Mouse (Mus musculus) right cerebral cortex, postnatal 14 days (tissue): Measurements from ENCODE around the gene Leng8.

ENCODE experiments used
- DNase-seq: peaks from one replicate; pipeline ENCODE4 v3.0.0; 2022

Gene Leng8

GRCm38 (mm10) chr7:4136771-4137531 lies at the start of gene Leng8:
Leng8 (plus strand) TSS chr7:4137039.
- peak; percentile 99 for DNase-seq

DNA sequence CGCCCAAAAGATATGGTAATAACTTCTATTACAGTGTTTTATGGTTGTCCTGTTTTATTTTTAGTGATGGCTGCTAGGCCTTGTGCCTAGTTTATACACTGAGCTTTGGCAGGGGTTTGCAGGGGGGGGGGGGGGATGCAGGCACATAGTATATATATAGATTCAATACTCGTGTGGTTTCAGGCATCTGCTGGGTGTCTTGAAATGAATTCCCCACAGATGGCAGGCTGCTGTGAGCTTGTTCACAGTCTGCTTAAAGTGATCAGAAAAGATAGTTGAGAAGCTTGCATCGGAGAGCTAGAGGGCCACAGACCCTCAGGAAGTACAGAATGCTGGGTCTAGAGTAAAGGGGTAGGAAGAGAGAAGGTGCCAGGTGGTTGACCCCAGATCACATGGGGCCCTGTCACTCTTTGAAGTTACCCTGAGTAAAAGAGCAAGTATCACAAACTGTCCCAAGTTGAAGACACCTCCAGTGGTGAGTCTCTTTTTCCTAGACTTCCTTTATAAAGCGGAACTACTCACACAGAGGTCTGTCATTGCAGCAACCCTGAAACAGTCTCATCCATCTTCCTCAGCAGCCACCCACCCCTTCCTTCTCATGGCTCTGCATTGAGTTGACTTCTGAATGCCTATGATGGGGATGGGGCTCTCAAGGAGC lies 49.5 kb upstream of the Leng8 start:
- peak; percentile 29 for DNase-seq

DNA sequence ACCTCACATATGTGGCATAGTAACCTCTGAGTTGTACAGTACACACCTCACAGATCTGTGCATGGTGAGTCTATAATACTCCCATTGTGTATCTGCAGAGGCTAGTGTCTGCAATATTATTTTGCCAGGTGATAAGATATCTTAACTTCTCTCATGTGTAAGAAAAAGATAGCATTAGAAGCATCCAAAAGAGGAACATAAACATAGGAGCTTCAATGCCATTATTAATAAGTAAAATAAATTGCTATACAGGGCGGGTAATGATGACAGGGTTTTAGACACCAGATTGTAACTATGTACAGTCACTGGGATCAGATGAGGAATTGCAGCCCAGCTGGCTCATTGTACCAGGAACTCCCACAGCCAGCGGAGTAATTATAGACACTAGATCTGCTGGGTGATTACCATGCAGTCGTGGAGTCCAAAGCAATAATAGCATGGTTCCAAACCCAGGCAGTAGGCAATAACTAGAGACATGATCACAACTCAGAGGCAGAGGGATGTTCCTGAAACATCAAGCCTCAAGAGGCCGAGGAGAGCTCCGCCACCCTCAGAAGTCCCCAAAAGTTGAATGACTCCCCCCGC lies 48.9 kb upstream of the Leng8 start:
- DNase-seq: no peak

DNA sequence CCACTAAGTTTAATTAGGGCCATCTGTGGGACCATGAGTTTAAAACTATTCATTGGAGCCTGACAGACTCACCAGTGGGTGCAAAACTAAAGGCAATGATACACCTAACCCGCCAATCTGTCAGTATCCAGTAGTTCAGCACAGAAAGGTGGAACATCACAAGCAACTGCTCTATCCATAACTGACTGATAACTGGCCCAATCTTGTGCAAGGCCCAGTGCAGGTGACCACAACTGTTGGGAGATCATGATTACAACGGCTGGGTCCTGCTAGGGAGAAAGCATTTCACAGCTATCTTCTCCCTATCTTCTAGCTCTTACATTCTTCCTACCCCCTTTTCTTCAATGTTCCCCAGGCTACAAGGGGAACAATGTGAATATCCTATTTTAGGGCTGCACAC lies 48.2 kb upstream of the Leng8 start:
- no peak for DNase-seq

- DNase-seq: no peak
Measured at GRCm38 (mm10) chr7:4091170-4091569, 45.7 kb upstream of the Leng8 start.

- DNase-seq: no peak
Measured at GRCm38 (mm10) chr7:4098301-4098700, 38.5 kb upstream of the Leng8 start.

- DNase-seq: no peak
Measured at GRCm38 (mm10) chr7:4098832-4099231, 38.0 kb upstream of the Leng8 start.

DNA sequence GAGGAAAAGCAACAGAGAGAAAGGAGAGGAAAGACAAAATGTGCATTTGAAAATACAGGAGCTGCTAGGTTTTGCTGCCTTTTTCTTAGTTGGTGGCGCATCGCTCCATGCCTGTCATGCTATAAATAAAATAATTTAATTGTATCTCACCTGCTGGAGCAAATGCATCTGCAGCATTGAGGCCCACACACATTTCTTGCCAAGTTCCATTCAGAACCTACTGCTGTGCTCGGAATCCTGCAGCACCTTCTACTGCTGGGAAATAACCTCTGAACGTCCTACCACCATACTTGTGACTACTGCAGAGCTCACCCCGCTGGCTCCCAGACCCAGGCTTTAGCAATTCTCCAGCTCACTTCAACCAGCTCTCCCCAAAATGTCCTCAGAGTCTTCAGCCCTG lies 35.7 kb upstream of the Leng8 start:
- DNase-seq: no peak

DNA sequence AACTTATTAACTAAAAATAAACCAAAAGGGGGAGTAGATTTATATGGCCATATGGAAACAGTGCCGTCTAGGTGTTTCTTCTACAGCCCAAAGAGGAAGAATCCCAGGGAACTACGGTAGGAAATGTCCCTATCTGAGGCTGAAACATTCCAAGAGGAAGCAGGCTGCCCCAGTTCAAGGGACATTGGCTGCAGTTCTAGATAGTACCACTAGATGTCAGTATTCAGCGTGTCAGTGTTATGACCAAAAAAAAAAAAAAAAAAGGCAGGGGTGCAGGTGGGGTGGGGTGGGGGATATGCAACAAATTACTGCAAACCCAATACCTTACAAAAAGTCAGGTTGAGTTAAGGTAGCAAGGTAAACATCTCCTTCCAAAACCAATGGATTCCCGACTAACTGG lies 33.4 kb upstream of the Leng8 start:
- DNase-seq: no peak

GRCm38 (mm10) chr7:4111766-4112165 lies 25.1 kb upstream of the Leng8 start:
- no peak for DNase-seq

GRCm38 (mm10) chr7:4117050-4117814 lies 19.6 kb upstream of the Leng8 start:
- no peak for DNase-seq

GRCm38 (mm10) chr7:4119344-4119902 lies 17.4 kb upstream of the Leng8 start, which contains the start of gene Ttyh1:
Ttyh1 (plus strand) TSS chr7:4119408.
- DNase-seq: peak; percentile 78

GRCm38 (mm10) chr7:4119976-4120921 lies 16.6 kb upstream of the Leng8 start:
- peak; percentile 59 for DNase-seq

DNA sequence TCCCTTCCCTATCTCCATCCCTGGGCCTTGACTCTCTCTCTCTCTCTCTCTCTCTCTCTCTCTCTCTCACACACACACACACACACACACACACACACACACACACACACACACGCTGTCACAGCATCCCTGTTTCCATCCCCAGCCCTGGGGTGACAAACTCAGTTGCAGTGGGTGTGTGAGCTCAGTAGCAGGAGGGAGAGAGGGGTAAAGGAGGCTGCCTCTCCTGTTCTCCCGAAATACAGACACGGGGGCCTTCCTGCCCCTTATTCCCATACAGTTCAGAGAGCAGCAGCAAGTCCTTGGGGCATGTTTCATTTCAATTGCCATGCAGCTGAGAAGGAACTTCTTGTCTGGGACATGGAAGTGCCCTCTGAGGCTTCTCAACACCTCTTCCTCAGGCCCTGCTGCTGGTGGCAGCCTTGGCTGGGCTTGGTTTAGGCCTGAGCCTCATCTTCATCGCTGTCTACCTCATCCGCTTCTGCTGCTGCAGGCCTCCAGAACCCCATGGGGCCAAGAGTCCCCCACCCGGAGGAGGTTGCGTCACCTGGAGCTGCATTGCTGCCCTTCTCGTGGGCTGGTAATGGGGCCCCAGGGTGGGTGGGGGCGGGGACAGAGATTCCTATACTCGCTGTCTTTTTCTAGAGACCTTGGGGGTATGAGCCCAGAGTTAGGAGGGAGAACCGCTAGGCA lies 14.6 kb upstream of the Leng8 start:
- no peak for DNase-seq

- no peak for DNase-seq
Measured at GRCm38 (mm10) chr7:4122783-4123182, 14.1 kb upstream of the Leng8 start.

- DNase-seq: peak; percentile 73
Measured at GRCm38 (mm10) chr7:4123732-4124131, 13.1 kb upstream of the Leng8 start.

- DNase-seq: peak; percentile 73
Measured at GRCm38 (mm10) chr7:4124315-4124759, 12.5 kb upstream of the Leng8 start.

GRCm38 (mm10) chr7:4124856-4125255 lies 12.0 kb upstream of the Leng8 start:
- DNase-seq: no peak

GRCm38 (mm10) chr7:4125306-4125705 lies 11.5 kb upstream of the Leng8 start:
- DNase-seq: no peak

DNA sequence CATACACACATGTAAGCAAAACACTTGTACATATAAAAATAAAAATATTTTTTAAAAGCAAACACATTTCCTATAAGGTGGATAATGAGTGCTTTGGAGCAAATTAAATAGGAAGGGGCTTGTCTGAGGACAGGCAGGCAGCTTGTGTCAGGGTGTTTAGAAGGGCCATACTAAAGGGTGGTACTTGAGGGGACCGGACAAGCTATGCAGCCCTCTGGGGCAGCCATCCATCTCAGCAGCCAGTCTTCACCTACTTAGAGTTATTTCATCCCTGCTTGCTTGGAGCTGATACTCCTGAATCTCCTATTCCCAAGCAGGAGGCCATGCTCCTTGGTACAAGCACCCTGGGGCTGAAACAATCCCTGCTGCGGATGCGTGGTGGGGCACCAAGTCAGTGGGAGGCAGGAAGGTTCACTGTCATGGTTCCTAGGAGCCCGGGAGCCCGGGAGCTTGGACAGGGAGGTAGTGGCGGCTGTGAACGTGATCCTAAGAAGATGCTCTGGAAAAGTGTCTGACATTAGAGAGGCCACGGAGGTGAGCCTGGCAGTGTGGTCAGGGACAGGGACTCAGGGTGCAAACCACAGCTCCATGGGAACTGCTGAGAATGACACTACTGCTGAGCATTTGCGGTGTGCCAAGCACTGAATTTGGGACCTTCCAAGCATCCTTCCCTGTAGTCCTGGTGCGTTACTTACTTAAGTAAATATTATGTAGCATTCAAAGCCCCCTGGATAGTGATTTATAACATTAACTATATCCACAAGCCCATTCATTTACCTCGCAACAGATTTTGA lies 9.7 kb upstream of the Leng8 start:
- no peak for DNase-seq
